ENCODE assay signal across 8 mouse cellular contexts in the genomic region with DNA sequence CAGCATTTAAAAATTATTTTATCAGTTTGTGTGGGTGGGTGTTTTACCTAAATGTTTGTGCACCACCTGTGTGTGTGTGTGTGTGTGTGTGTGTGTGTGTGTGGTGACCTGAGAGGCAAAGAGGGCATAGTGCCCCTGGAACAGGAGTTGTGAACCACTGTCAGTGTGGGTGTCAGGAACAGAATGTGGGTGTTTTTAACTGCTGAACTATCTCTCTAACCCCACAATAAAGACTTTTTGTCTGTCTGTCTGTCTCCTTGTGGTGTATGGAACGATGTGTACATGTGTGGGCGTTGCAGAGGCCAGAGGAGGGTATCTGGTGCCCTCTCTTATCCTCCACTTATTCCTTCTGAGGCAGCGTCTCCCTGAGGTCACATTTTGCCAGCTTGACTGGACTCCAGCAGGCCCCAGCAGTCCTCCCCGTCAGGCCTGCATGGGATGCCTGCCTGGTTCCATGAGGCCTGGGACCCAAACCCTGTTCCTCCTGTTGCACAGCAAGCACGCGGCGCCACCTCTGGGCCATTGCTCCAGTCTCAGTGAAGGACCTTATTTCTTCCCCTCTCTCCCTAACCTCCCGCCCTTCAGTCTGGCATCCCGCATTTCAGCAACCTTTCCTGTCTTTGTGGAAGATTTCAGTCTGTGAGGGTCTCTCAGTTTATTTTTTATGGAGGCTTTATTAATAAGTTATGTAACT. TPM values are rescaled to one million over a fixed set of nuclear protein-coding genes. Genes with fewer than 3 reads are reported as not detected.
DNase-seq lines count a peak whose midpoint lies in the region.

No protein-coding gene starts in this region.

- DNase-seq in heart, postnatal 10 days = peak; percentile 14 to 37
- DNase-seq in heart, adult 9 months (ENCODE audit: low spot score in 2 of 2) = no peak
- DNase-seq in A20 (ENCODE audit: low read depth, low spot score) = peak; percentile 74
- peak; percentile 23 for DNase-seq in brain, adult 2 months (ENCODE audit: low read depth, low spot score)
- peak; percentile 18 for DNase-seq in lung, postnatal 25 days (ENCODE audit: low spot score)
- DNase-seq in testis, postnatal 14 days (ENCODE audit: low spot score) = no peak
- DNase-seq in urinary bladder, postnatal 25 days (ENCODE audit: low spot score) = no peak
- DNase-seq in right cerebral cortex, postnatal 36 days (ENCODE audit: low spot score in 2 of 2) = no peak

- intact Hi-C loops in heart, postnatal 10 days (cut with DNase I) = loop anchor here (1.0 kb wide), 1 partner anchor 87 kb away; no protein-coding TSS in a partner anchor

RNA-seq across cellular contexts. Expression of gene H2-DMb1, which starts 11.5 kb away (rescaled TPM):
- total RNA-seq in heart, postnatal 10 days (2021) = under 1 TPM; 0.72 to 0.89 TPM

RNA-seq across cellular contexts. Expression of gene H2-DMb2, which starts 21.2 kb away (rescaled TPM):
- total RNA-seq in heart, postnatal 10 days (2021) = 1 to 10 TPM in 1 of 2 experiments, under 1 TPM in 1; 0.98 to 1.1 TPM

RNA-seq across cellular contexts. Expression of gene Tap1, which starts 23.0 kb away (rescaled TPM):
- 1 to 10 TPM; 6.7 to 7.0 TPM for total RNA-seq in heart, postnatal 10 days (2021)

RNA-seq across cellular contexts. Expression of gene Psmb9, which starts 23.2 kb away (rescaled TPM):
- 1 to 10 TPM; 3.2 to 4.6 TPM for total RNA-seq in heart, postnatal 10 days (2021)

RNA-seq across cellular contexts. Expression of gene Psmb8, which starts 33.2 kb away (rescaled TPM):
- total RNA-seq in heart, postnatal 10 days (2021) = 10 to 100 TPM; 10.3 to 10.7 TPM

Comparison
In these comparisons a context has a peak if more than half of its experiments do, and no peak if none do; other contexts are left out.
1. DNase-seq: peak in heart, postnatal 10 days (2 of 2), A20 (single experiment), brain, adult 2 months (single experiment) and lung, postnatal 25 days (single experiment); none in heart, adult 9 months (0 of 2), testis, postnatal 14 days (single experiment), urinary bladder, postnatal 25 days (single experiment) and right cerebral cortex, postnatal 36 days (0 of 2).